Mouse (Mus musculus) limb, embryonic 11.5 days (tissue): ENCODE data around the gene Zdhhc22. TPM values are rescaled to one million over a fixed set of nuclear protein-coding genes. Genes with fewer than 3 reads are reported as not detected.

ENCODE experiments used
- ATAC-seq: fragments of 200-750 bp; cut with Nextera tagmentation; 2 replicates; pipeline ENCODE4 v1.8.0; 2017; ENCODE audit warnings: low read depth; ENCODE audit not compliant: insufficient number of reproducible peaks, low FRiP score, low TSS enrichment
- DNase-seq: peaks from one replicate; pipeline ENCODE4 v3.0.0-alpha.2; 2015; ENCODE audit warnings: low spot score
- H3K27ac ChIP-seq: fragments of 300-500 bp; sonication (generic); replicated peaks from 2 replicates; pipeline ENCODE4 v1.5.1; 2014; ENCODE audit warnings: low read depth, mild to moderate bottlenecking, low read length
- H3K27me3 ChIP-seq: fragments of 300-500 bp; sonication (generic); 2 replicates; pipeline ENCODE4 v1.6.1; 2014; ENCODE audit warnings: mild to moderate bottlenecking, low read length, mixed read lengths; ENCODE audit not compliant: control insufficient read depth, insufficient read depth
- H3K36me3 ChIP-seq: fragments of 300-500 bp; sonication (generic); 2 replicates; pipeline ENCODE4 v1.6.1; 2014; ENCODE audit warnings: mild to moderate bottlenecking, low read length, moderate library complexity, mixed read lengths; ENCODE audit not compliant: control insufficient read depth, insufficient read depth
- H3K4me1 ChIP-seq: fragments of 300-500 bp; sonication (generic); 2 replicates; pipeline ENCODE4 v1.6.1; 2014; ENCODE audit warnings: low read length, mixed read lengths; ENCODE audit not compliant: control insufficient read depth, insufficient read depth
- H3K4me2 ChIP-seq: fragments of 300-500 bp; sonication (generic); 2 replicates; pipeline ENCODE4 v1.6.1; 2014; ENCODE audit warnings: low read depth, mild to moderate bottlenecking, moderate library complexity; ENCODE audit not compliant: severe bottlenecking
- H3K4me3 ChIP-seq: fragments of 300-500 bp; sonication (generic); 2 replicates; pipeline ENCODE4 v1.5.1; 2014; ENCODE audit warnings: low read depth, low read length
- H3K9ac ChIP-seq: fragments of 300-500 bp; sonication (generic); 2 replicates; pipeline ENCODE4 v1.6.1; 2014; ENCODE audit warnings: mild to moderate bottlenecking, low read length
- H3K9me3 ChIP-seq: fragments of 300-500 bp; sonication (generic); 2 replicates; pipeline ENCODE4 v1.6.1; 2016; ENCODE audit warnings: low read length; ENCODE audit not compliant: control insufficient read depth
- WGBS: fragments of 180-500 bp; shearing (Covaris S2); extraction: QIAGEN DNeasy Blood & Tissue Kit; methylation state at CpG from one replicate; pipeline ENCODE4 v1.1.7; 2014; 5-methylcytosine and 5-hydroxymethylcytosine counted together
- microRNA-seq: library from miRNA; unstranded; fragments of <30 nt; microRNA quantifications from one replicate; pipeline ENCODE4, GENCODE M21; 2016
- polyA plus RNA-seq: library from polyadenylated mRNA; unstranded; fragments of >200 nt; fragmentation: Nextera tagmentation; extraction: Ambion mirVana; gene quantifications from 2 replicates; pipeline ENCODE4 v1.2.1, GENCODE M21; 2014

Gene Zdhhc22
- polyA plus RNA-seq, 1 experiment from 2014 or later, result 0.05 TPM

DNA sequence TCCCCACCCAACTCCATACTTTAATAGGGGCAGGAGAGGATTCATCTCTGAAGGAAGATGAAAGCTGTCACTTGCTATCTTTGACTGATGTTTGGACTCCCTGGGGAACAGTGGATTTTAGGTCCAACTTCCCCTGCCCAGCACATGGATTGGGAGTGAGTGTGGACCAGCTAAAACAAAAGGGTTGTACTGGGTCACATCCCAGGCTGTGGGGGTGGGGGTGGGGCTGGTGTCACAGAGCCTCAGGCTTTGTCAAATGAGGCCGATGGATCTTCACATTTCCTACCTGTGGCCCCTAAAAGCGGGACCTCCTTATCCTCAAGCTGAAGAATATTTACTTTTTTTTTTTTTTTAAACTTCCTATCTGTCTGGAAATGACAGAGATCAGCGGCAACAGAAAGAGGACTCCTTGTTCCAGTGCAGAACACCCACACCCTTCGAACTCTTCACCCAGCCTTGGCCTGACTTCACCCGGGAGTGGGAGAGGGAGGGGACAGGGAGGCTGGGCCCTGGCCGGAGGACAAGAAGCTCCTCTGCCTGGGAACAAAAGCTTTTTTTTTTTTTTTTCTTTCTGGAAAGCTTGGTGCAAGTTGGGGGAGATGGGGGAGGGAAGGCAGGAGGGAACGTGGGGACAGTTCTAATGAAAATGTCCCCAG lies 58.2 kb downstream of the Zdhhc22 start:
- Histone ChIP-seq H3K4me2 (no peak overlapping the region), H3K27ac (no peak overlapping the region), H3K4me3 (no peak overlapping the region), H3K4me1 (no peaks in the 10 kb centered on the region), H3K9me3 (peaks cover 2% of the 10 kb centered on the region; the same call in 1 of the 2 replicates), H3K36me3 (no peaks in the 10 kb centered on the region), H3K9ac (no peak overlapping the region), H3K27me3 (no peaks in the 10 kb centered on the region)
- no peak for ATAC-seq
- WGBS, result 34% methylated on average over 7 of the region's 7 CpGs
- DNase-seq, result no peak

DNA sequence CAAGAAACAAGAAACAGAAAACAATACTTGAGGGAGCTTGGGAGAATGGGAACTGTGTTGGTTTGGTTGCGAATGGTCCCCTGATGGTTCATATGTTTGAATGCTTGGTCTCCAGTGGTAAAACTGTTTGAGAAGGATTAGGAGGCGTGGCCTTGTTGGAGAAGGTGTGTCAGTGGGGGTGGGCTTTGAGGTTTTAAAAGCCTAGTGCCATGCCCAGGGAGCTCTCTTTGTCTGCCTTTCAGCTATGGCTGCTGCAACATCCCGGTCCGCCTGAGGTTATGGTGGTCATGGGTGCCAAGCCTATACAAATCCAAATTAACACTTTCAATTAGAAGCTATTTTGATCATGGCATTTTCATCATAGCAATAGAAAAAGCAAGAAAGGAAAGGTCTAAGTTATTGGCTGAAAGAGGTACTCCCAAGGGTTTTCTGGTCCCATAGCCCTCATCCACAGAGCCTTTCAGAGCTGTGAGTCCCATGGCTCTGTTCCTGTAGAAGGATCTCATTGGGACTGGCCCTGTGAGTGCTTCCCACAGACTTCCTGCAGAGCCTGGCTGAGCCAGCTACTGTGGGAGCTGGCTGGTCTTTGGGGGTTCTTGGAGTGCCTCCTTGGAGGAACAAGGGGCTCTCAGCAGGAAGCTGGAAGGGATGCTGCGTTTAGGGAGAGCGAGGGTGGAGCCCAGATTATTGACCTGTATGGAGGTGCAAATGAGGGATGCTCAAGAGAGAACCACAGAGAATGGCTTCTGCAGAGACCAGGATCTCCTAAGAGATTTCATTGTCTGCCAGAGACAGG lies 59.1 kb downstream of the Zdhhc22 start:
- DNase-seq (no peak), ATAC-seq (no peak)
- Histone ChIP-seq H3K4me2 (no peak overlapping the region), H3K4me3 (no peak overlapping the region), H3K27ac (no peak overlapping the region), H3K36me3 (no peaks in the 10 kb centered on the region), H3K9ac (no peak overlapping the region), H3K4me1 (no peaks in the 10 kb centered on the region), H3K9me3 (peaks cover 2% of the 10 kb centered on the region; the same call in 1 of the 2 replicates), H3K27me3 (no peaks in the 10 kb centered on the region)
- 73% methylated on average over 6 of the region's 6 CpGs for WGBS

Small RNA genes within 50 kb of the gene (microRNA-seq; reads per million reads assigned to microRNA genes)
- gene Gm25847, result not detected

Other genes with a start within 250 kb of the Zdhhc22 start
- gene Irf2bpl, start 105.6 kb downstream of the Zdhhc22 start, polyA plus RNA-seq, result 17.9 and 22.0 TPM in 2 replicates
- gene Cipc, start 43.4 kb downstream of the Zdhhc22 start, polyA plus RNA-seq, result 31.3 and 33.7 TPM in 2 replicates
- 0.07 TPM in 1 of 2 replicates, not detected in the other for gene Tmem63c, start 30.9 kb upstream of the Zdhhc22 start, polyA plus RNA-seq
- gene Ngb, start 112.1 kb upstream of the Zdhhc22 start, polyA plus RNA-seq, result 0.12 and 0.18 TPM in 2 replicates
- 36.6 and 38.0 TPM in 2 replicates for gene Gstz1, start 156.7 kb upstream of the Zdhhc22 start, polyA plus RNA-seq
- gene Pomt2, start 157.5 kb upstream of the Zdhhc22 start, polyA plus RNA-seq, result 15.4 and 16.7 TPM in 2 replicates
- gene Samd15, start 209.3 kb upstream of the Zdhhc22 start, polyA plus RNA-seq, result 0.88 and 1.1 TPM in 2 replicates
- 3.0 and 3.2 TPM in 2 replicates for gene Tmed8, start 210.0 kb upstream of the Zdhhc22 start, polyA plus RNA-seq
- gene Noxred1, start 248.3 kb upstream of the Zdhhc22 start, polyA plus RNA-seq, result 0.71 and 1.2 TPM in 2 replicates